Mouse (Mus musculus) left cerebral cortex, postnatal 10 days (tissue): ENCODE data around the gene St8sia1. TPM values are rescaled to one million over a fixed set of nuclear protein-coding genes. Genes with fewer than 3 reads are reported as not detected.
"Not testable (repeated sequence)": the region's sequence is repeated elsewhere in the genome, so short reads cannot be mapped to it uniquely, and the experiment has no call there.

Experiments
- DNase-seq, 2 experiments: peaks; one replicate each; pipeline ENCODE4 v3.0.0; 2021 to 2022; ENCODE audit warnings: low spot score in 2 of 2, mixed read lengths in 1 of 2; ENCODE audit errors: extremely low spot score in 1 of 2
- intact Hi-C: fragments of 180-260 bp; cut with DNase I; formaldehyde crosslinking; loops from one replicate; pipeline ENCODE4 v1.15.1; 2025
- total RNA-seq, 2 experiments: library from RNA; stranded (reverse); gene quantifications; 2 replicates each; pipeline ENCODE4 v1.2.3; 2021

The St8sia1 gene
- total RNA-seq, 2 experiments from 2014 or later: 21.7 to 24.4 TPM

GRCm38 (mm10) chr6:142985561-142986238, 21.4 kb upstream of the St8sia1 start:
- DNase-seq, intact Hi-C loops: not testable (repeated sequence)

- intact Hi-C loops: no loop called here
- DNase-seq: no peak
These were observed 15.7 kb upstream of the St8sia1 start for GRCm38 (mm10) chr6:142979665-142980660.

DNA sequence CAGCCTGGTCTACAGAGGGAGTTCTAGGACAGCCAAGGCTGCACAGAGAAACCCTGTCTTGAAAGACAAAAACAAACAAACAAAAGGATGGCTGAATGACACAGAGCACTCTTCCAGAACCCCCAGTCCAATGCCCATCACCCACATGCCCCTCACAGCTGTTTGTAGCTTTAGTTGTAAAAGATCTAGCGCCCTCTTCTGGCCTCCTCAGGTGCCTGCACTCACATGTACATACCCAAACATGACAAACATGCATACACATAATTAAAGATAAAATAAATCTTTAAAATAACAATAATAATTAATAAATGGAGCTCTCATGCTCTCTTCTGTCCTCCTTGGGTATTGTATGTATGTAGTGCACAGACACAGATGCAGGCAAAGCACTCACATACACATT, 13.0 kb upstream of the St8sia1 start:
- DNase-seq: no peak
- intact Hi-C loops: no loop called here

DNA sequence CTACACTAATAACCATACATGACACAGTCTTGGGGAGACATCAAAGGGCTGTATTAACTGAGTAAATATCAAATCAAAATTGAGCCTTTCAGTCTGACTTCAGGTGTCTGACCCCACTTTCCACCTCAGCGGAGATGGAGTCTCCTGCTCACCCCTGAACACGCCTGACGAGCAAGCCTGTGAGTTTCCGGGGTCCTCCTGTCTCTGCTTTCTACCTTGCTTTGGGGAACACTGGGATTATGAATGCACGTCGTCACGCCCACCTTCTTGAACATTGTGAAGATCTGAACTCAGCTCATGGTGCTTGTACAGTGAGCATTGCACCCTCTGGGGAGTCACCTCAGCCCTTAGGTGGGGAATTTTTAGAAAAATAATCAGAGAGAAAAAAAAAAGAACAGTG, 9.0 kb upstream of the St8sia1 start:
- intact Hi-C loops: no loop called here
- no peak for DNase-seq

GRCm38 (mm10) chr6:142972205-142972604, 8.0 kb upstream of the St8sia1 start:
- intact Hi-C loops: no loop called here
- DNase-seq: no peak

GRCm38 (mm10) chr6:142967407-142967806, 3.2 kb upstream of the St8sia1 start:
- intact Hi-C loops: no loop called here

GRCm38 (mm10) chr6:142964531-142965385, 506 bp upstream of the St8sia1 start:
- DNase-seq: peak; percentile 85
- intact Hi-C loops: loop anchor here (2.0 kb wide), 1 partner anchor 186 kb away; no protein-coding TSS in a partner anchor

More at GRCm38 (mm10) chr6:142967407-142967806, 3.2 kb upstream of the St8sia1 start:
- no peak for DNase-seq

GRCm38 (mm10) chr6:142963480-142964075, 674 bp downstream of the St8sia1 start:
- intact Hi-C loops: loop anchor here (2.0 kb wide), 1 partner anchor 185 kb away; no protein-coding TSS in a partner anchor
- DNase-seq: no peak

DNA sequence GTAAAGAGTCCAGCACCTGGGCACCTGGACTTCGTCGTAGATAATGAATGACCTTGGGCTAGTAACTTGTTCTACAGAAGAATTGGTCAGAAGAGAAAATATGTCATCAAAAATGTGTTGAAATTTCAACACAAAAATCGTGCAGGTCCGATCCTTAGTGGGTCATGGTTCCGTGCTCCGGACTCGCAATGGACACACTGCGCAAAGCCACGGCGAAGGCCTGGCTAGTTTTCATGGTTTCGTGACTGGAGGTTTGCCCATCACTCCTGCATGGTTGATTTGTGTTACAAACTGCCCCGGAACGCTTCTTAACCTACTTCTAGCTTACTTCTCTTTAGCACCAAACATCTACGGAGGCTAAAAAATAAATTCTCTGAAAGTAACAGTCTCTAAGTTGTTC, 1.4 kb downstream of the St8sia1 start:
- intact Hi-C loops: no loop called here
- DNase-seq: no peak

GRCm38 (mm10) chr6:142962476-142962875, 1.8 kb downstream of the St8sia1 start:
- intact Hi-C loops: no loop called here
- no peak for DNase-seq

DNA sequence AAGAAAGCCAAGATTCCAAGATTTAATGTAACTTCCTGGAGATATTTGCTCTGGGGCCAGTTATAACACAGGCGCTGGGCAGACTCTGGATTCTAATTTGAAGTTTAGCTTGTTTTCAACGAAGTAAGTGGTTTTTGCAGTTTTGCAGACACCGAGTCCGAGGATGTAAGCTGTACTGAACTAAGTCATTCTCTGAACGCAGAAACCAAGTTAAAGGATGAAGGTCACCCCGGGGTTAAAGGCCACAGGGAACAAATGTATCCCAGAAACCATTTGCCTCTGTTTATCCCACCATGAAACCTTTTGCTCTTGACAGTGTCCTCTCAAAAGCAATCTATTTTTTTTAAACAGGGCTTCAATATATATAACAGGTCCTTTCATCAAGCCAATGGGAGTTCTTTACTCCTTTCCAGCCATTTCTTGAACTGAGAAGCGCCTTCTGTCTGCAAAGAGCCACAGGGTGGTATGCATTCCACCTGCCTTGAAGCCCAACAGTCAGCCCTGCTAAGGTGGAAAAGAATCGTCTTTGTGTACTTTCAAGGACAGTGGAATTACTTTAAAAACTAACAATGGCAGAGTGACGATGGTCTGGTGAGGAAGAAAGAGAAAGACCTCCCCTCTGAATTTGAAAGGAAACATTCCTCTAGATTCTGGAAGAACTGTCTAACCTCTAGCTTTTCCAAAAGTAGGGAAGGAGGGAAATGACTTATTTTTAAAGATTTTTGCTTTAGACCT, 2.4 kb downstream of the St8sia1 start:
- DNase-seq: no peak
- intact Hi-C loops: no loop called here

- DNase-seq: no peak
- intact Hi-C loops: no loop called here
These were observed 7.7 kb downstream of the St8sia1 start for GRCm38 (mm10) chr6:142956556-142956955.

- no peak for DNase-seq
- intact Hi-C loops: no loop called here
These were observed 9.0 kb downstream of the St8sia1 start for GRCm38 (mm10) chr6:142955281-142955680.

DNA sequence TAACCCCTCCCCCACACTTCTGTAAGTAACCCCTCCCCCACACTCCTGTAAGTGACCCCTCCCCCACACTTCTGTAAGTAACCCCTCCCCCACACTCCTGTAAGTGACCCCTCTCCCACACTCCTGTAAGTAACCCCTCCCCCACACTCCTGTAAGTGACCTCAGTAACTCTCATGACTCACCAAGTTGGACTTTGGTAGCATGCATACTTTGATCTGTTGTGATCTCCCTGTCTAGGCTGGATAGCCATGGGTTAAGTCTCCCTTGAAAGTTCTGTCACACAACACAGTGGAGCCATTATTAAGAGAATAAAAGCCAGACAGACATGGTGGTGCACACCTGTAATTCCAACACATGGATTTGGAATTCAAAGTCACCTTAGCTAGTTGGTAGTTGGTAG, 11.1 kb downstream of the St8sia1 start:
- intact Hi-C loops: no loop called here
- no peak for DNase-seq

DNA sequence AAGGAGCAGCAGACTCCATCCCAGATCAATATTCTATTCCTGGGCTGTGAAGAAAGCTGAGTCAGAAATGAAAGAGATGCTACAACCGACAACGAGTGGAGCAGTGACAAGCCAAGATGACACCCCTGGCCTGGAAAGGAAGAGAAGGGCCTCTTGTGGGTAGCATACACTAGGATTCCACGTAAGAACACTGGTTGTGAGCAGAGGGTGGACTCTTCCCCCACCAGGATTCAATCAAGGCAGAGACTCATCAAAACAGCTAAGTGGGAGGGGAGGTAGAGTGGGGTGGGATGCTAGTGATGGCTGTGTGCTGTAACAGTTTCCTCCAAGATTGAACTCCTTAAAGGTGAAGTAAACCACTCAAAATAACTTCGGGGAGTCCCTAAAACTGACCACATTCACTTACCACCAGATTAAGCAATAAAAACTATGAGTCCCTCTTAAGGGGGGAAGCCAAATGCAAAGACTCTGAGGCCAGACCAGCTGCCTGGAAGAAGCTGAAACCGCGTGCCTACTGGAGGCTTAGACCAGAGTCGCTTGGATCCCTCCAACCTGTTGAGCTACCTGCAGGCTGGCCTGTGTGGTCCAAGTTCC, 11.8 kb downstream of the St8sia1 start:
- DNase-seq: no peak
- intact Hi-C loops: no loop called here

DNA sequence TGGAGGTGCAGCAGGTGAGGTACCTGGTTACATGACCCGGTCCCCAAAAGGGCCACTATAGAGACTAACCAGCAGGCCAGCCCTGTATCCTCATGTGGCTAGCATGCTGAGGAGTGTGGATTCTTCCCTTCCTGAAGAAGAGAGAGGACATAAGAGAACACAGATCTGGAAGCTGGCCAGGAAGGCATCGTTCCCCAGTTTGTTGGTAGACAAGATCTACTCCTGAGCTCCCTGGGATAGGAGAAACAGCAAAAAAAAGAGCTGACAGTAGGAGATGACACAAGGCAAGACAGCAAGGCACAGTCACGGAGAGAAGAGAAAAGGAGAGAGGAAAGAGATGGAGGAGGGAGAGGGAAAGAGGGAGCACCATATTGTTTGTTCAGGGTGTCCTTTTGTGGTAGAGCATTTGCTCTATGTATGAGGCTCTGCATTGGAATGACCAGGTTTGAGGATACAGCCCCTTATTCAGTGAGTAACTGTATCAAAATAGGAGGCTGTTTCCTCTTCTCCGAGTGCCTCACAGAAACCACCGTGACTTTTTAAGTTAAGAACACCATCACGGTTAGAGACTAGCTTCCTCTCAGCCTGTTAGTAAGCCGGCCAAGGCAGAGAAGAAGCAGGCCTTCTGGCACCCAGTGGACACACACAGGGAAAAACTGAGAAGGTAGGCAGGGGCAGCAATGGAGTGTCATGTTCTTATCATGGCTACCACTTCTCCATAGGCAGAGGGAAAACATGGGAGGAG, 12.5 kb downstream of the St8sia1 start:
- intact Hi-C loops: no loop called here

DNA sequence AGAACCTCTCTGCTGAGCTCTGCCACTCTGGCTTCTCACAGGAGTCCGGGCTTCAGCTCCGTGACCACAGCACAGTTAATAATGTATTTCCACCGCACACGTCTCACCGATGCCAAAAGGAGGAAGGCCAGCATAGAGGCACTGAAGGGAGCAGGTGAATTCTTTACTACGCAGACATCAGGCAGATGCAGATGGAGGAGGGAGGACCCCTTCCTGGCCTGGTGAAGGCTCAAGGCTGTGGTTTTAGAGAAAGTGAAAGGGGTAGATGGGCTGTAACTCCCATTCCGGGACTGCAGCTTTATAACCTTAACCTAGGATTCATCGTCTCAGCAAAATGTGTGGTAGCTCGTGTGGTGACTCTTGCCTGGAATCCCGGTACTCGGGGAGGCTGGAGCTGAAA, 13.9 kb downstream of the St8sia1 start:
- no peak for DNase-seq
- intact Hi-C loops: no loop called here

More for the DNA sequence above, 12.5 kb downstream of the St8sia1 start:
- DNase-seq: no peak
